Mouse (Mus musculus): ENCODE data around the gene Cytip.
A peak's percentile ranks its signal among the peaks of the same experiment; 100 is the strongest.
"Not testable (repeated sequence)": the region's sequence is repeated elsewhere in the genome, so short reads cannot be mapped to it uniquely, and the experiment has no call there.

Gene Cytip

DNA sequence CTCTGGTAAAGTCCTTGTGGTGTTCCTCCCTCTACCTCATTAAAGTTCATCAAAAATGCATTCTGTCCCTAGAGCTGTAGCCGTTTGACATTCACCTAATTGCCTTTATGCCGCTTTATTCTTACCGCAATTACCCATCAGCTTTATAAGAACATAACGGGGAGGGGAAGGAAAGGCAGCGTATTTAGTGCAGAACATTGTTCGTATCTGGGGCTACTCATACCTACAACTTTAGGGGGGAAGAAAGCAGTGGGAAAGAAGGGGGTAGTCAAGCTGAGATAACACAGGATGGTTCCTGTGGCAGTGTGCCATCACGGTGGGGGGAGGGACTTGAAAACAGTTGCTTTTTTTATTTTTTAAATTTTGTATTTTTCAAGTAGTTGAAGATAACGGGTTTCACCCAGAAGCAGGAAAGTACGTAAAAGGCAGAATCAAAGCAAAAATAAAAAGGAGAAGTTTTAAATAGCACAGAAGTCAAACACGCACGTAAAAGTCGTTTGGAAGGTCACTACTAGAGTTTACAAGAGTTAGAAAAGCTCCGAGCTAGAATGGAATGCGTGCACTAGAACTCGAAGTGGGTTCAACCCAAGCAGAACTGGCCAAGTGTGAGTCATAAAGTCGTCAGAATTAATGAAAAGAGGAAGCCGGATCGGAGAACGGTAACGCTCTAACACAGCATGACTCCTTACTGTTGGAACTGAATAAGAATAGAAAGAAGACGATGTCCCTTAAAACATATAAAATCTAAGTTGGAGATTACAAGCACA is 34.6 kb downstream of the Cytip start:
- no peak for DNase-seq

DNA sequence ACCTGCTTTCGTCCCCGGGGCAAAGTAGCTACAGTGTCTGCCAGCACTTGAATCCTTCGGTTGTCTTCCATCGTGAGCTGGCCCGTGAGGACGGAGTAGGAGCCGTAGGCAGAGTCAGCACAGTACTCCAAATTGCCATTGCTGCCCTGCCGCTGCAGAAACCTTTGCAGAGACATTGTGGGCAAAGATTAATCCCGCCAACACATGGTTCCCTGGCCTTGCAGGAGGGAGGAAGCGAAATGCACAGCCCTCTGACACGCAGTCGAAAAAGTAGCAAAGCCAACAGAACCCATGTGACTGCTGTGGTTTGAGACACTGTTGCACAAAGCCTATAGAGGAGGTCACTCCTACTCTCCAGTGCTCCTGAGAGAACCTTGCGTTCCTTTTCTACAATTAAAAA is 35.5 kb downstream of the Cytip start:
- DNase-seq = peak; percentile 16

DNA sequence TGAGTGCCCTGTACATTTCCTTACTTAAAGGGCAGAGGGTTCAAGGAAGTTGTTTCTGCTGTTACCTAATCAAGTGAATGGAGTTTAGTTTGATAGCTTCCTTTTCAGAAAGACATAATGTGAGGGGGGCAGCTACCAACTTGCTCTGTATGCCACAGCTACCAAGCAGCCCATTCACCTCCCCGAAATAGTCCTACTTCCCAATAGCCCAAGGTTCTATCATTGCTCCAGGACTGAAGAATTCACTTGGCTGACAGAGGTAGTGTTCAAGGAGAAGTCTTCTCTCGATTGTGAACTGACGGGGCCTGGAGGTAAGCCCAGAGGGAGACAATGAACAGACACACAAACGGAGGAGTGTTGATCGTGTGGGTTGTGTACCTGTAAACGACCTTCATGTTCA is 36.2 kb downstream of the Cytip start:
- no peak for DNase-seq

DNA sequence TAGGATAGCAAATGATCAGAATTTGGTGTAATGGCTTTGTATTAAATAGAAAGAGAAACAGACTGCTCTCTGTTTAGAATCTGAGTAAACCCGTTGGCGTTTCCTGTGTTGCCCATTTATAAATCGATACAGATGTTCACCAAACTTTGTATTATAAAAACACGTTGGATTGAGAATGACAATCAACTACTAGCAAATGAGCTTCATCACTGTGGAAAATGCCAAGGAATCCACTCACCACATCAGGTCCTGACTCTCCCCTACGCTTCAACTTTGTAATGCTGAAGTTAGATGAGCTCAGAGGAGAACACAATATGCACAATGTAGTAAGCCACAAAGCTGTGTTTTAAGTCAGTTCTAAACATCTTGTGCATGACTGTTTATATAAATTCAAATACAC is 36.8 kb downstream of the Cytip start:
- DNase-seq = no peak

DNA sequence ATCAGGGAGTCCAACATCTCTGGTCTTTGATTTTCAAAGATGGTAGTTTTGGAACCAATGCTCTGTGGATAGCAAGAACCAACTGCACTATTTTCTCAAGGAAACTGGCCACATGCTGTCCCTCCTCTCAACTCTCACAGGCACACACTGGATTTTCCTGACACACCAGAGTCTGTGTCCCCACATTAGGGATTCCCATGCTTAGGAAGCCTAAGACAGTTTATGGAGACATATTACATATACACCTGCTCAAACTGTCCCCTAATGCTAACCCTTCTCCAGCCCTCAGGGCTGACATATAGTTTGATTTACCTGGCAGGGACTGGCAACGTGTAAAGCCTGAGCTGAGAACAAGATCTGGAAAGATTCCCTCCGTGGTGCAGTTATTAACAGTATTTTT is 37.2 kb downstream of the Cytip start:
- DNase-seq = no peak

DNA sequence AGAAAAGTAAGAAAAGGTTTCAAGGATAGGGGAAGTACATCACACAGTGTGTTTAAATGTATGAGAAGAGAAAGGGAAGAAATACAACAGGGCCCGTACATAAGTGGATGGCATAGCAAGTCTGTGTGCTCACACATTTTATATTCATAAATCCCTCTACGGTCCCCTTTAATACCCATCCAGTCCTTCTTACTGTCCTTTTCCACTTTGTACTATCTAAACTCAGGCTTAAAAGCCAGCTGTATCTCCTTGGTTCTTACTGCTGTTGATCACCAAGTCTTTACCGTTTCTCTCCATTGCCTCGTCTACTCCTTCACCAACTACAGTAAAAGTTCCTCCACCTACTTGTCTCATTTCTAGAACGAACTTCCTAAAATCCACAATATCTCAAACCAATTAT is 37.9 kb downstream of the Cytip start:
- DNase-seq = no peak

DNA sequence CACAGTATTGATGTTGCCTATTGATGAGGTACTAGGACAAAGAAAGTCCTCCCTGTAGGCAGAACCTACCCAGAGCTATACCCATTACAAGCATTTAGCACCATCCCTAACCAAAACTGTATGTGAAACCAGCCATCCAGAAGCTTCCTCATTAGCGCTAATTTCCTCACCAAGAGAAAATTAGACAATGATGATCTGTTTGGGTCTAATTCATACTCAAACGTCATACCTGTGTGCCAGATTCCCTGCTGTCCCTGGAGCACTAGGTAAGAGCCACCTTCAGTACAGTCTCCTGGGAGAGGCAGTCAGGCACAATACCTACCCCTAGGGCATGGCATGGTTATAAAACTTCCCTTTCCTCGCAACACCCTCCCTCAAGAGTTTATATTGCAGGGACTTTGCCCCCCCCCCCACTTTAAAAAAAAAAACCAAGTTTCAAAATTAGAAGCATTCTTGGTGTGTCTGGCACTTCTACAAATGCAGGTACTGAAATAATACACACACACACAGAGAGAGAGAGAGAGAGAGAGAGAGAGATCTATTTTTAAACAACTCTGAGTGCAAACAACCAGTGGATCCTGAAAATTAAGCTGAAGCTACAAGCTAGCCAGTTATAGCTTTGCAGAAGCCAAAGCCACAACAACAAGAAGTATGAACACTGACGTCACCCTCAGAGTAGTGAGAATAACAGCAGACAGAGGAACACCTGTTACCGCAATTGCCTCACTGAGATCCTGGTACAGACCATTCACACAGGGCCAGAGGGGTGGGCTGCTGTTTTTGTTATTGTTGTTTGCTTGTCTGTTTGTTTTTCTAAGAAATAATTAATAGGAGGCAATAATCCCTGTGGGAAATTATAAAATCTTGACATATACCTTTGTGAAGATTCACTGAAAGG is 38.6 kb downstream of the Cytip start:
- no peak for DNase-seq

DNA sequence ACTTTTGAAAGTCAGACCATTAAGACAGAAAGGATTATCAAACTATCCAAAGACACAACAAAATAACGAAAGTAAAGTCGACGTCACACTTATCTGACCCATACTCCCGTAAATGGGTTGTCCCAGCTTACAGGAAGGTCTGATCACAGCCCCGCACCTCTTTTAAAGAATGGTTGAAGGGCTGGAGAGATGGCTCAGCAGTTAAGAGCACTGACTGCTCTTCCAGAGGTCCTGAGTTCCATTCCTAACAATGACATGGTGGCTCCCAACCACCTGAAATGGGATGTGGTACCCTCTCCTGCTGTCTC is 39.3 kb downstream of the Cytip start:
- no peak for DNase-seq

DNA sequence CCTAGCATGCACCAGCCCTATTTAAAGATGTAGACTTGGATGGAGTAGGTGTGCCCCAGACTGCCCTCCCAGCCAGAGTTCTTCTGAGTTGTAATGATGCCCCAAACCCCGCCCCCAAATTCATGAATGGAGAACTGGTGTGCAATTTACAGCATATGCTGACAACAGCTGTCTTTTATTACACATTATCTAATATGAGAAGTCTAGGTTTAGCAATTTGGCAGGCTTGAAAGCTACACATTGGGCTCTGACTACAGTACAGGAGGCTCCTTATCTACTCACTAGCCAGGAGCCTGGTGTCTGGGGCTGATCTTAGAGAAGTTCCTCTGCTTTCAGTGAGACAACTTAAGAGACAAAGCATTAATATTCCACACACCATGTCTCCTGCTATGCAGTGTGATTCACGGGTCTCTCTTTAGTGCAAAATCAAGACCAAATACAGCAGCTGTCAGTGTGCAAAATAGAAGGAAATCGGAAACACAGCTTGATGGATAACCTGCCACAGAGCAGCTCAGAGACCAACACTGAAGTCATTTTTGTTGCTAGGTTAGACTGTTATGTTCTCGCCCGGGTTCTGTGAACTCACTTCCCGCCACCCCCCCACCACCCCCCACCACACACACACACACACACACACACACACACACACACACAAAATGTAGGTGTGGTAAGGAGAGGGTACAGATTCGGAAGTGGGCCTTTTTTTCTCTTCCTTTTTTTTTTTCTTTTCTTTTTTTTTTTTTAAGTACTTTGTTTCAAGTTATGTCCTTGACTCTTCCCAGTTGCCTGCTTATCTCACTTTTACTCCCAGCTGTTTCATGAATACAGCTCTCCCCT is 39.8 kb downstream of the Cytip start:
- no peak for DNase-seq

DNA sequence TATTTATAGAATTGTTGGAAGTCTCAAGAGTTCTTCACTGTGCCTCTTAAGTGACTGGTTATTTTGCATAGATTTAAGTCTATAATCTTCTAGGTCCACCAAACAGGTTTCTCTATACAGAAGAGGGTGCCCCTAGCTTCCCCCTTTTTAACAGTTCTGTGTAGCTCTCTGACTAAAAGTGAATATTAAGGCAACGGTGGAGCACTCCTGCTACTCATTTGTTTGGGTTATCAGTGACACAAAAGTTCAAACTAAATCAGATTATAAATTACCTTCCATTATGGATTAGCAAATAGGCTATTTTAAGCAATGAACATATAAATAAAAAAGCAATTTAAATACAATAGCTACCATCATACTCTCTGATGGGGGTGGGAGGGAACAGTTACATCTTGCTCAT is 40.8 kb downstream of the Cytip start:
- no peak for DNase-seq

DNA sequence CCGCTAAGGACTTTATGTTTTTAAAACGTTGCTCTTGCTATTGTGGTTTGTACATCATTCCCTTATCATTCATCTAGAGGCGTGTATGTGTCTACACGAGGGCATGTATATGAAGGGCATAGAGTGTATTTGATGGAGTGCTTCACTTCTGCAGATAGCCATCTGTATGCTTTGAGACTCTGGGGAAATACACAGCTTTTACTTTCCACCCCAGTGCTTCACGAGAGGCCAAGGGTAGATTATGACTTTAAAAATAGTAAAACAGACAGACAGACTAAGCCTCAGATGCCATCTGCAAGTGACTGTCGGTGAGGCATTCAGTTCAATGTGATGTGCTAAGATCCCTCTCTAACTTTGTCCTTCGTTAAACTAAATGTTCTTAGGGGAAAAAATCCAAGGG is 41.6 kb downstream of the Cytip start:
- DNase-seq = no peak

DNA sequence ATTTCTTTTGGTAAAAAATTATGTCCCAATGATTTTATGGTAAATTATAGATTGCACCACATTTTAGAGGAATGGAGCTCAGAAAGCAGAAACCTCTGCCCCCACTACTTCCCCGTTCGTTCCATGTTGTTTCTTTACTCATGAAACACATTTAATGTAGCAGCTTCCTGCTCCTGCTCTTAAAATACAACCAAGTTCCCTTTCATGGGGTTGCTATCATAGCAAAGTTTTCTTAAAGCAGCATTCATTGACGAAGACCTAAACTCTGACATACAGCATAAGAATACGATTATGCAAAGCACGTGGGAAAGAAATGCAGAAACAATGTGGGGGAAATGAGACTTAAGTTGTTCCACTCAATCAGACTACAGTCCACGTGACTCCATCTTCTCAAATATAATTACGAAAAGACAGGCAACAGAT is 45.3 kb downstream of the Cytip start:
- no peak for DNase-seq

DNA sequence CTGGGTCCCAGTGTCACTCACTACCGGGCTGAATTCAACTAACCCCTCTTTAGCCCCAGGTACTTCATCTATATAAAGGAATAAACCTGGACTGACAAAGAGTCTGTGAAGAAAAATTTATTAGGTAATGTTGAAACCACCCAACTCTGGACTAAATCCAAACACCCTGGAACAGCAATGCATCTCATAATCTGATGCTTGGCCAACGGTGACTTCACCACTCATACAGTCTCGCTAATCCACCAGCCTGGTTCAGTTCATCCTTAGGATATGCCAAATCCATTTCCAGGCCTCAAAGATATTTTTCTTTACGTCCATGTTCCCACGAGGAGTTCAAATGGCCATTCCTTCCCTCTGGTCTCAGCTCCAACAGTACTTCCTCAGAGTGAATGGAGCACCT is 48.8 kb downstream of the Cytip start:
- DNase-seq = no peak

DNA sequence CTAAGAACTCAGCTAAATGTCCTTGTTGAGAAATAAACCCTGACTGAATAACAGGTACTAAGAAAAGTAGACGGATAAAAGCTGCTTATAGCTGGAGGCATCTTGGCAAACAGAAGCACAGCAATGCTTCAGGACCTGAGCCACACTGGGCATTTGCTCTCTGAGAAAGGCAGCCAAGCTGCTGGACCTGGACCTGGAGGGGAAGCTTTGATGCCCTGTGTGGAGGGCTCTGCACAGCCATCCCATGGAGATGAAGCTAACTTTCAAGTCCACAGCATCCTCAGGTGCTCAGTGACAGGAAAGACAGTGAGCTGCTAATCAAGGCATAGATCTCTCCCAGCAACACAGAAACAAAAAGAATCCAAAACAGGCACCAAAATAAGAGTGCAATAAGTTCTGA is 54.8 kb downstream of the Cytip start:
- DNase-seq = no peak

DNA sequence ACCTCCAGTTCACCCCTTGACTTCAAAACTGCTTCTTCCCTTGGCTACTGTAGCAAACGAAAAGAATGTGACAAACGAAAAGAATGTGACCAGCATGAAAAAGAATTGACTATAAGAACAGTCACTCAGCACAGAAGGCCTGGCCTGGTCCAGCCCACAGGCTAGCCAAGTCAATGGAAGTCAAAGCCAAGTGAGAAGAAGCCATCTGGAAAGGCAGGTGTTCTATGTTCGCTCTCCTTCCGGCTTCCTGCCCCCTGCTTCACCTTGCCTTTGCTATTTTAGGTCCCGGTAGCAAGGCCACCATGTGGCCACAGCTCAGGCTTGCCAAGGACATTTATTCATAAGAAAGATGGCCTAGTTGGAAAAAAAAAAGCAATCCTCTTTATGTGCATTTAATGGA is 56.7 kb downstream of the Cytip start:
- no peak for DNase-seq

DNA sequence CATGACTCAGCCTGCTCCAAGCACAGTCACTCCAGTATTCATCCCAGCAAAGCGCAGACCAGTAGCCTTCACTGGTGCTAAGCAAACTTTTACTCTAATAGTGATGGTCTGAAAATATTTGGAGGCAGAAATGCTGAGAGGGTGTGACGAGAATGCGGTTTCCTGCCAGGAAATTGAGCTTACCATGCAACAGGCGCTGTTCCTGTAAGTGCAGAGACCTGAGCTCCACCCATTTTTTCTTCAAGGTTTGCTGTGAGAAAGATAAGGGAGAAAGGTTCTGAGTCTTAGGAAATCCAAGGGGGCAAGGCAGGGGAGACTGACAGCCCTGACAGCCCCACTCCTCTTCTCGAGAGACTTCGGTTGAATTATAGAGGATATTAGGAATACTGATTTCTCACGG is 57.7 kb downstream of the Cytip start:
- no peak for DNase-seq

DNA sequence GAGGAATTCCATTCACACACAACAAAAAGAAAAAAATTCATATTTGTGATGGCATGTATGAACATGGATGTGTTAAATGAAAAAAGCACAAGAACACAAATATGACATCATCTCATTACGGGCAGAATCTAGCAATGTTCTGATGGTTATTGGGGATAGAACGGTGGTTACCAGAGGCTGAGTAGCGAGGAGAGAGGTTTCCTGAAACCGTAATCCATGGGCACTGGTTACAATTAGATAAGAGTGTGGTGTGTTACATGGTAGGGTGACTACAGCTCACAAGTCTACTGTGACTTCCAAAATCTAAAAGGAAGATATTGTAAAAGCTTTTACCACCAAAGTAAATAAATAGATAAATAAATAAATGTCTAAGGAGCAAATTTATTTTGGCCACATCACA is 58.8 kb downstream of the Cytip start:
- no peak for DNase-seq

DNA sequence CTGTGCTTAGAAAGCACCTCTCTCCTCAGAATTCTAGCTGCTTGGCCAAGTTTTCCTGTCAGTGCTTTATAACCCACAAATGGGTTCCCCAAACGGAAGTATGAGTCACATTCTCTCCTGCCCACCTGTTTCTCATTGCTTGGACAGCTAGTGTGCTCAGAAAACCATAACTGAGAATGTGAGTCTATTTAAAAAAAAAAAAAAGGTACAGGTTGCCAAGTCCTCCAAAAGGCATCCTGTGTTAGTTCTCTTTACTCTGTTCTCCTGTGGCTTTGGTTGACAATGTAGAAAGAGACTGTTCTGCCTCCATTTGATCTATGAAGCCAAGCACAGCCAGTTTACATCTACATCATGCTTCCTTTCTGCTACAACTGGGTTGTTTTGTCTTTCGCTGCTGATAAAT is 60.3 kb downstream of the Cytip start:
- no peak for DNase-seq

DNA sequence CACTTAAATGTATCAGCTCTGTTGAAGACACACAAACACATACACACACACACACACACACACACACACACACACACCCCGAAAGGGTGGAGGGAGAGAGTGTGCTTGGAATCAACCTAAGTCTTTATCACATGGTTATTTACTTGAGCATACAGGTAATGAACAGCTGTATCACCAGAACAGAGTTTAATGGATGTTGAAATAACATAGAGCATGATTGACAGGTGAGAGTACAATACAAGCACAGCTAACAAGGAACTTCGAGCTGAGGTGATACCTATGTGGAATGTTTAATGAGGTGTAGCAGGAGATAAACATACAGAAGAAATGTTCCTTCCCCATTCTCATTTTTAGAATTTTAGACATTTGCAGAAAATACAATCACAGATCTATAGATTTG is 62.7 kb downstream of the Cytip start:
- DNase-seq = no peak

DNA sequence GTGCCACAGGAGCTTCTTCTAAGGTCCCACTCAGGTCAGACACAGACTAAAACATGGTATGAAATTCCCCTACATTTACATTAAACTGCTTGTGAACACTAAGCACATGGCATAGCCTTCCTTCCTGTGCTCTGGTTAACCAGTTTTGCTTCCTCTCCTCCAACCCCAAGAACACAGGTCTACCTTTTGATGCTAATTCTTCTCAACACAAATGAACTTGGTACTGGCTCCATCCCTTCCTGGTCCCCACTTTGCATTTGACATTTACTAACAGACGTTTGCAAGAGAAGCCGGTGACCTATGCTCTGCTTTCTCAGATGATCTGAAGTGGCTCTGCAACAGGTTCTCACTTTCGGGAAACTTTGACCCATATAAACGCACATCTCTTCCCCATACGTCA is 65.4 kb downstream of the Cytip start:
- DNase-seq = no peak

DNA sequence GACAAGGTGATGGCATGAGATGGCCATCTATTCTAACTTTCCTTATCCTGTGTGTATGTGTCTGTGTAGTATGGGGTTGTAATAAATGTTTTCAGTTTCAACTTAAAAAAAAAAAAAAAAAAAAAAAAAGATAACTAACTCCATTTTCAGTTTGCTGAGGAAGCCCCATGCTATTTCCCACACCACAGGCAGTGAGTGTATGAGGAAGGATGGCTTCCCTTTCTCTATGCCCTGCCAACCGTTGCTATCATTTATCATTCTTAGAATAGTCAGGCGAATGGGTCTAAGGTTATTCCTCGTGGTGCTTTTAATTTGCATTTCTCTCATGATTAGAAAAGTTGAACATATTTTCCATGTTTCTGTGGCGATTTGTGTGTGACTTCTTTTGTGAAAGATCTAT is 84.2 kb downstream of the Cytip start:
- no peak for DNase-seq

DNA sequence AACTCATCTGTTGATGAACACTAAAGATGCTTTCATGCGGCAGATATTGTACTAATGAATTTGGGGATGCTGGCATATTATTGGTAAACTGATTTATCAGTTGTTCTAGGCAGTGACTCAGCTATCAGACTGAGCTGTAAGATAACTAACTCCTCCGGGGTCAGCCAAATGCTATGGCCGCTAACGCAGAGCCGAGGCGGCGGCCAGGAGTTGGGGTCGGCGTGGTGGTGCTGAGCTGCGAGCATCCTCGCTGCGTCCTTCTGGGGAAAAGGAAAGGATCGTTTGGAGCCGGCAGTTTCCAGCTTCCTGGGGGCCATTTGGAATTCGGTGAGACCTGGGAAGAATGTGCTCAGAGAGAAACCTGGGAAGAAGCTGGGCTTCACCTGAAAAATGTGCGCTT is 87.4 kb downstream of the Cytip start:
- not testable (repeated sequence) for DNase-seq

DNA sequence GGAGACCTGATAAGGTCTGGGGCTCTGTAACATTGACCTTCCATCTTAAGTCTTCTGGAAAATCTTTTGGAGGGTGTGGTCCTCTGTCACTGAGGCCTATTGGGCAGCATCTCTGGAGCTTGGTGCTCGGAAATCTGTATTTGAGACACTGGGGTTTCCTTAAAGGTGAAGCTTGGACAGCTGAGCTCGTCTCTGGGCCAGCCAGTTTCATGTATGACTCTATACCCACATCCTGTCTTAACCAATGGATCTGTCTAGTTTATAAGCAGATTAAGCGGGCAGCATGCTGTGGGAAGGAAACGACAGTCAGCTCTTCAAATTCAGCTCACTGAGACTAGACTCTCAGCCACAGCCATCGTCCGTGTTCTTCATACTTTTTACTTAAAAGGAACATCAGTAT is 88.3 kb downstream of the Cytip start:
- no peak for DNase-seq

DNA sequence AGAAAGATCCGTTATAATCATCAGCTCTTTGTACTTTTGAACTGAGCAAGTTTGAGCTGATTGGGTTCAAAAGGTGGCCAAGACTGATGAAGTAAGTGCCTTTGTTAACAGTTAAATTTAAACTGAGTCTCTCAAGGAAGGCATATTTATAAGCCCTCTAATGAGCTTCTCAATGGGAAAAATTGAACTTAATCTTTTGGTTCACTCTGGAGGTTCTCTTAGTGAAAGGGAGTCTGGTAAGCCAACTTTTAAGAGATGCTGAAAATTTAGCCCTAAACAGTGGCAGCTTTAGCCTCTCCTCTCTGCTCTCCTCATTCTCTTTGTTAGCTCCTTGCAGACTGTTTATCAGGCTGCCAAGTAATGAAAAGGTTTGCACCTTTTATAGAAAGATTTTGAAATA is 100.5 kb downstream of the Cytip start:
- DNase-seq = no peak

All from layer of hippocampus, adult 9-11 months (tissue).